Mouse (Mus musculus): ENCODE measurements at regions not wholly inside any gene's neighbourhood (a gene's known extent, or its start where the extent isn't known, plus 50 kb on each side); places are given as distances from the start of the nearest gene placed in this dataset.

- TF ChIP-seq CTCF (IDR thresholded peaks at IDR 0.05; ENCODE audit: low read depth) = no peak
- TF ChIP-seq EP300 (IDR thresholded peaks at IDR 0.05; ENCODE audit: low read depth) = no peak
Measured at GRCm38 (mm10) chr5:41556700-41557309, 151.2 kb downstream of the Rab28 start.
